Mouse (Mus musculus) thymus, adult 2 months (tissue): ENCODE results near the gene Kdelr1.

Experiments
- CTCF ChIP-seq: fragments of 200-500 bp; IDR thresholded peaks from 2 replicates; pipeline ENCODE4 v1.5.1; 2012; ENCODE audit warnings: mild to moderate bottlenecking, control low read depth, low read length, moderate library complexity, borderline replicate concordance; ENCODE audit not compliant: control insufficient read depth, poor library complexity, insufficient read depth; ENCODE audit errors: extremely low read depth
- POLR2A ChIP-seq: fragments of 200-500 bp; IDR thresholded peaks from 2 replicates; pipeline ENCODE4 v1.6.1; 2012; ENCODE audit warnings: mild to moderate bottlenecking, low read length, control low read depth, moderate library complexity; ENCODE audit not compliant: control insufficient read depth, poor library complexity, insufficient read depth; ENCODE audit errors: extremely low read depth

DNA sequence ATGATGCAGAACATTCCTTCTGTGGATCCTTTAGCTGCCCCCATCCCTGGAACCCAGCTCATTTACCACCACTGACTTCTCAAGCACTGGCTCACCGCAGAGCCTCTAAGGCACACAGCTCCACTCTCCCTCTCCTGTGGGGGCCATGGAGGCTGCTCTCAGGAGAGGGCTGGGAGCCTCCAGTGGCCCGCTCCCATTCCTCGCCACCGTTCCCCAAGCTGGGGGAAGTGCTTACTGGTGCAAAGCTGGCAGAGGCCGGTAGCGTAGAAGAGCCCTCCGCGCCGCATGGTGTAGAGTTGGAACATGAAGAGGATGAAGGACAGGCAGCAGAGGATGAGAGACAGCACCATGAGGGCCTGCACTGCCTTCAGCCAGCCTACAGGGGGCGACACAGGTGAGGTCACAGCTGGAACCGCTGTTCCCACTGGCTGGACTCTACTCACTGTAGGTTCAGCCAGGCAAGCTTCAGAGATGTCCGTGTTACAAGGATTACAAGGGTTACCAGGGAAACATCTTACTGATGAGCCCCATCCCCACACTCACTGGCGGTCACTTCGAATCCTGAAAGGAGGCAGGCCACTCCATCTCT lies 46.6 kb downstream of the Kdelr1 start:
- TF ChIP-seq CTCF (peak; percentile 79; the same call in 1 of the 2 replicates), POLR2A (no peak)
